ENCODE assay signal across 20 mouse cellular contexts in genomic region chr5:113362258-113362996, GRCm38 (mm10). TPM values are rescaled to one million over a fixed set of nuclear protein-coding genes. Genes with fewer than 3 reads are reported as not detected.
DNase-seq lines count a peak whose midpoint lies in the region; ATAC-seq and TF ChIP-seq lines count a peak whose summit lies in the region.
"Had no signal": no experiment of that assay in that cellular context is flagged by ENCODE, and none has a peak within 500 bp of the region (broad histone marks: within the 10 kb centered on the region; RNA-seq: fewer than 3 reads in every experiment).

No protein-coding gene starts in this region.

- H3K9ac ChIP-seq in stomach, embryonic 16.5 days (ENCODE audit: low read length): no peak overlapping the region
- no peak overlapping the region for H3K9ac ChIP-seq in midbrain, embryonic 16.5 days (ENCODE audit: low read depth, low read length)
- H3K9ac ChIP-seq: embryonic facial prominence, embryonic 12.5 days; limb, embryonic 13.5 days; liver, embryonic 15.5 days; stomach, embryonic 15.5 days had no signal

- no peak overlapping the region for H3K4me2 ChIP-seq in stomach, embryonic 16.5 days (ENCODE audit: low read depth, low read length)
- H3K4me2 ChIP-seq in midbrain, embryonic 16.5 days (ENCODE audit: low read length): no peak overlapping the region
- H3K4me2 ChIP-seq: embryonic facial prominence, embryonic 12.5 days; limb, embryonic 13.5 days; liver, embryonic 15.5 days; stomach, embryonic 15.5 days had no signal

- peak; percentile 44; the same call in 1 of the 2 replicates for ATAC-seq in stomach, embryonic 16.5 days (ENCODE audit: insufficient read depth, low FRiP score)
- ATAC-seq in midbrain, embryonic 16.5 days: no peak

- no peaks in the 10 kb centered on the region for H3K27me3 ChIP-seq in kidney, adult 2 months (replicated peaks; ENCODE audit: control insufficient read depth, insufficient read depth, low read length)
- H3K27me3 ChIP-seq in stomach, embryonic 16.5 days (ENCODE audit: control insufficient read depth, insufficient read depth, low read length): no peaks in the 10 kb centered on the region
- 0 out of 2 replicates have a peak, but pooled peaks cover 3% of the 10 kb centered on the region for H3K27me3 ChIP-seq in midbrain, embryonic 16.5 days (ENCODE audit: control insufficient read depth, insufficient read depth, low read depth, low read length)
- H3K27me3 ChIP-seq: stomach, embryonic 15.5 days had no signal

- no peak overlapping the region for H3K4me3 ChIP-seq in kidney, adult 2 months (ENCODE audit: insufficient read depth, low read depth, low read length)
- no peak overlapping the region for H3K4me3 ChIP-seq in stomach, embryonic 16.5 days (replicated peaks; ENCODE audit: low read length)
- H3K4me3 ChIP-seq in midbrain, embryonic 16.5 days (ENCODE audit: low read depth, low read length): no peak overlapping the region
- H3K4me3 ChIP-seq: embryonic facial prominence, embryonic 12.5 days; left cerebral cortex, adult 2 months; limb, embryonic 13.5 days; liver, embryonic 15.5 days; stomach, embryonic 15.5 days had no signal

- 70% methylated on average over 9 of the region's 9 CpGs for WGBS in kidney, adult 2 months
- 69% methylated on average over 9 of the region's 9 CpGs for WGBS in stomach, embryonic 16.5 days
- WGBS in midbrain, embryonic 16.5 days: 78% methylated on average over 9 of the region's 9 CpGs

- H3K4me1 ChIP-seq in kidney, adult 2 months (ENCODE audit: control insufficient read depth, insufficient read depth, low read length): no peaks in the 10 kb centered on the region
- no peaks in the 10 kb centered on the region; the same call in 1 of the 2 replicates for H3K4me1 ChIP-seq in stomach, embryonic 16.5 days (ENCODE audit: control insufficient read depth, insufficient read depth, low read length)
- peaks cover 3% of the 10 kb centered on the region for H3K4me1 ChIP-seq in midbrain, embryonic 16.5 days (ENCODE audit: control insufficient read depth, insufficient read depth, low read length)
- H3K4me1 ChIP-seq: liver, embryonic 15.5 days; stomach, embryonic 15.5 days had no signal

- TF ChIP-seq CTCF in kidney, adult 2 months (conservative IDR thresholded peaks at IDR 0.05; ENCODE audit: insufficient read depth, insufficient read length, low read depth, low read length): no peak

- TF ChIP-seq POLR2A in kidney, adult 2 months (IDR thresholded peaks at IDR 0.05; ENCODE audit: low read depth, low read length): no peak

- no peak overlapping the region for H3K27ac ChIP-seq in kidney, adult 2 months (ENCODE audit: insufficient read depth, low read depth, low read length)
- H3K27ac ChIP-seq in stomach, embryonic 16.5 days (ENCODE audit: low read length): no peak overlapping the region
- no peak overlapping the region for H3K27ac ChIP-seq in midbrain, embryonic 16.5 days (ENCODE audit: low read length)
- H3K27ac ChIP-seq: embryonic facial prominence, embryonic 12.5 days; left cerebral cortex, adult 2 months; limb, embryonic 13.5 days; liver, embryonic 15.5 days; stomach, embryonic 15.5 days had no signal

- peak; percentile 73 for DNase-seq in kidney, adult 2 months
- DNase-seq in kidney, postnatal 10 days: no peak
- DNase-seq in cerebellum, adult 11-12 months: peak; percentile 79
- peak; percentile 74 to 86 for DNase-seq in cerebellum, postnatal 25 days
- no peak for DNase-seq in spleen, postnatal 4 days (ENCODE audit: low spot score in 2 of 2)
- DNase-seq: adrenal gland, adult 8-10 months; heart, adult 11 months; lung, postnatal 10 days; midbrain, embryonic 14.5 days; retina, postnatal 1 day had no signal

- H3K9me3 ChIP-seq in stomach, embryonic 16.5 days (replicated peaks; ENCODE audit: control insufficient read depth, low read length): no peaks in the 10 kb centered on the region
- no peaks in the 10 kb centered on the region for H3K9me3 ChIP-seq in midbrain, embryonic 16.5 days (replicated peaks; ENCODE audit: control insufficient read depth, low read length, poor library complexity, severe bottlenecking)
- H3K9me3 ChIP-seq: embryonic facial prominence, embryonic 12.5 days; limb, embryonic 13.5 days; liver, embryonic 15.5 days; stomach, embryonic 15.5 days had no signal

- H3K36me3 ChIP-seq in kidney, adult 2 months (ENCODE audit: control insufficient read depth, insufficient read depth, low read length): no peaks in the 10 kb centered on the region
- H3K36me3 ChIP-seq in stomach, embryonic 16.5 days (ENCODE audit: control insufficient read depth, insufficient read depth, low read length): no peaks in the 10 kb centered on the region
- no peaks in the 10 kb centered on the region for H3K36me3 ChIP-seq in midbrain, embryonic 16.5 days (ENCODE audit: control insufficient read depth, insufficient read depth, low read length)
- H3K36me3 ChIP-seq: embryonic facial prominence, embryonic 12.5 days; limb, embryonic 13.5 days; liver, embryonic 15.5 days; stomach, embryonic 15.5 days had no signal

RNA-seq across cellular contexts. Expression of gene Aym1, which starts 5.3 kb away (rescaled TPM):
- polyA plus RNA-seq in kidney, adult 2 months (2012; rRNA removed): not detected in 2 replicates
- not detected in 2 replicates for polyA plus RNA-seq in stomach, embryonic 16.5 days (2015; fragmentation: Nextera tagmentation; extraction: Ambion mirVana)
- polyA plus RNA-seq in midbrain, embryonic 16.5 days (2015; fragmentation: Nextera tagmentation; extraction: Ambion mirVana): not detected in 2 replicates
- polyA plus RNA-seq: brain, embryonic 14.5 days; embryonic facial prominence, embryonic 12.5 days; heart, embryonic 16.5 days; hindbrain, embryonic 11.5 days; limb, embryonic 13.5 days; liver, embryonic 15.5 days; midbrain, embryonic 14.5 days; stomach, embryonic 15.5 days had no signal

RNA-seq across cellular contexts. Expression of gene Sgsm1, which starts 51.8 kb away (rescaled TPM):
- polyA plus RNA-seq in kidney, adult 2 months (2012; rRNA removed): 3.5 and 3.9 TPM in 2 replicates
- 7.1 and 7.4 TPM in 2 replicates for polyA plus RNA-seq in stomach, embryonic 16.5 days (2015; fragmentation: Nextera tagmentation; extraction: Ambion mirVana)
- polyA plus RNA-seq in midbrain, embryonic 16.5 days (2015; fragmentation: Nextera tagmentation; extraction: Ambion mirVana): 27.5 and 29.4 TPM in 2 replicates

Comparison
In these comparisons a context has a peak if more than half of its experiments do, and no peak if none do; other contexts are left out.
1. DNase-seq: peak in kidney, adult 2 months (single experiment), cerebellum, adult 11-12 months (single experiment) and cerebellum, postnatal 25 days (2 of 2); none in kidney, postnatal 10 days (single experiment) and spleen, postnatal 4 days (0 of 2).